Mouse (Mus musculus): ENCODE results near the gene Olfr354.

Gene Olfr354

DNA sequence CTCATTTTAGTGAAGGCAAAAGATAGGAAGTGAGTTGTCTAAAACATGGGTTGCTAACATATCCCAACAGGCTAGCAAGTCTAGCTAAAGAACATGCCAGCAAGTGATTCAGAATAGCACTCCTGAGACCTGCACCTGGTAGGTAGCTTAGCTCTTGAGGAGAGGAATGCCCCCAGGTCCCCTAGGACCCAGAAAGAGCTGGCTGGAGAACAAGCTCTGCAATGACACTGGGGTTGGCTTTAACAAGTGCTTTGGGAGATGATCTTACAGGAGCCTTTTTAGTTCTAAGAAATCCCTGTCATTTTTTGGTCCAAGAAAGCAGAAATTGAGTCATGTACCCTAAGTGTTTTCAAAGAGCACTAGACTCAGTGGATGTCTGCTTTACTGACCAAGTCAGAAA lies at the start of gene Olfr354:
Olfr354 (plus strand) TSS at position 301 of the 400 bp plus-strand sequence.
- no peak for DNase-seq (ENCODE audit: low read depth, low spot score)

GRCm38 (mm10) chr2:36862560-36862959 lies 42.9 kb upstream of the Olfr354 start, which contains the start of gene Olfr351:
Olfr351 (minus strand) TSS chr2:36862660.
- DNase-seq (ENCODE audit: low read depth, low spot score) = no peak

GRCm38 (mm10) chr2:36868160-36868559 lies 37.3 kb upstream of the Olfr354 start, which contains the start of gene Olfr352:
Olfr352 (plus strand) TSS chr2:36868460.
- no peak for DNase-seq (ENCODE audit: low read depth, low spot score)

GRCm38 (mm10) chr2:36892836-36893235 lies 12.6 kb upstream of the Olfr354 start, which contains the start of gene Olfr353:
Olfr353 (minus strand) TSS chr2:36892936.
- no peak for DNase-seq (ENCODE audit: low read depth, low spot score)

DNA sequence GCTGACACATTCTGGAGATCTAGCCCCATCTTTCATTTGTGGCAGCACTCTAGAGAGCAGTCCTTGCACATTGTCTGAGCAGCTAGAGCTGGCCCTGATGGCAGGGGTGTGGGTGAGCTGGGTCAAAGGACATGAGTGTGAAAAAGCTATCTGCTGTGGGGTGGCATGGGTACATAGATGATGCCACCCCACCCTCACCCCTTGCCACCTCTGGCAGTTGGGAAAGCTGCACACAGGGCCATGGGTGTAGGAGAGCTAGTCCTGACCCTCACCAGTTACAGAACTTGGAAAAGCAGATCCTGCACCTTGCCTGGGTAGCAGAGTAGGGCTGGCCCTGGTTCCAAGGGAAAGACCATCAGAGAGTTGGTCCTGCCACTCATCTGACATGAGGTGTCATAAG lies 8.4 kb upstream of the Olfr354 start:
- DNase-seq (ENCODE audit: low read depth, low spot score) = no peak

GRCm38 (mm10) chr2:36928797-36929196 lies 23.3 kb downstream of the Olfr354 start, which contains the start of gene Olfr355:
Olfr355 (minus strand) TSS chr2:36928897.
- no peak for DNase-seq (ENCODE audit: low read depth, low spot score)

GRCm38 (mm10) chr2:36936821-36937220 lies 31.3 kb downstream of the Olfr354 start, which contains the start of gene Olfr356:
Olfr356 (plus strand) TSS chr2:36937121.
- no peak for DNase-seq (ENCODE audit: low read depth, low spot score)

All from retina, adult 2 months (tissue).